Mouse (Mus musculus) neural tube, embryonic 13.5 days (tissue): ENCODE measurements around the gene Ahnak2. TPM values are rescaled to one million over a fixed set of nuclear protein-coding genes. Genes with fewer than 3 reads are reported as not detected.

Experiments used
- ATAC-seq: fragments of 200-750 bp; cut with Nextera tagmentation; 2 replicates; pipeline ENCODE4 v1.8.0; 2017; ENCODE audit warnings: low read depth, mild to moderate bottlenecking, moderate TSS enrichment, moderate library complexity
- H3K27ac ChIP-seq: fragments of 300-500 bp; sonication (generic); replicated peaks from 2 replicates; pipeline ENCODE4 v1.5.1; 2015; ENCODE audit warnings: moderate library complexity, mild to moderate bottlenecking, inconsistent platforms
- H3K27me3 ChIP-seq: fragments of 300-500 bp; sonication (generic); 2 replicates; pipeline ENCODE4 v1.6.1; 2015; ENCODE audit warnings: mild to moderate bottlenecking, inconsistent platforms
- H3K36me3 ChIP-seq: fragments of 300-500 bp; sonication (generic); 2 replicates; pipeline ENCODE4 v1.6.1; 2015; ENCODE audit warnings: mild to moderate bottlenecking, inconsistent platforms
- H3K4me1 ChIP-seq: fragments of 300-500 bp; sonication (generic); replicated peaks from 2 replicates; pipeline ENCODE4 v1.6.1; 2015; ENCODE audit warnings: inconsistent platforms
- H3K4me2 ChIP-seq: fragments of 300-500 bp; sonication (generic); 2 replicates; pipeline ENCODE4 v1.6.1; 2015; ENCODE audit warnings: inconsistent platforms, mild to moderate bottlenecking, moderate library complexity
- H3K4me3 ChIP-seq: fragments of 300-500 bp; sonication (generic); 2 replicates; pipeline ENCODE4 v1.5.1; 2015; ENCODE audit warnings: mild to moderate bottlenecking, inconsistent platforms
- H3K9ac ChIP-seq: fragments of 300-500 bp; sonication (generic); 2 replicates; pipeline ENCODE4 v1.6.1; 2015; ENCODE audit warnings: moderate library complexity, mild to moderate bottlenecking, inconsistent platforms
- H3K9me3 ChIP-seq: fragments of 300-500 bp; sonication (generic); 2 replicates; pipeline ENCODE4 v1.6.1; 2016; ENCODE audit warnings: inconsistent platforms
- WGBS: fragments of 180-500 bp; shearing (Covaris S2); methylation state at CpG from one replicate; pipeline ENCODE4 v1.1.7; 2015; 5-methylcytosine and 5-hydroxymethylcytosine counted together
- polyA plus RNA-seq: library from polyadenylated mRNA; unstranded; fragments of >200 nt; fragmentation: Nextera tagmentation; extraction: Ambion mirVana; gene quantifications from 2 replicates; pipeline ENCODE4 v1.2.1, GENCODE M21; 2015

Gene Ahnak2
- polyA plus RNA-seq, 1 experiment from 2014 or later = 2.8 TPM

DNA sequence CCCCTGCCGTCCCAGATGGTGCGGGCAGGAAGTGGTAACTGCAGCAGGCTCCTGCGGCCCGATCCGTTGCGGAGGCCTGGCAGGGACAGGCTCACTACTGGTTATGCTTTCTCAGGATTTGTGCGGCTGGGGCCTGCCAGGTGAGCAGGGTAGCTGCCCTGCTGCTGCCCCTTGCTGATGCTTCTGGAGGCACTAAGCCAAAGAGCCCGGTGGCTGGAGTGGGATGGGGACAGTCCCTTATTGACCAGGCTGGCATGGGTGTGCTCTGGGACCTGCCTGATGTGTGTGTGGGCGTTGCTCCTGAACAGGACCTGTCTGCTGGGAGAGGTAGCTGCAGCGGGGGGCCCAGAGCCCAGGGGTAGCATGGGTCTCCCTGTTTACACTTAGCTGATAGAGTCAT is 56.7 kb downstream of the Ahnak2 start:
- no peaks in the 10 kb centered on the region for H3K9me3 ChIP-seq
- no peak overlapping the region for H3K4me3 ChIP-seq
- H3K4me2 ChIP-seq = no peak overlapping the region
- 0 out of 2 replicates have a peak overlapping the region, but pooled peaks have one; percentile 18 for H3K27ac ChIP-seq
- H3K27me3 ChIP-seq = no peaks in the 10 kb centered on the region
- no peak overlapping the region for H3K9ac ChIP-seq
- ATAC-seq = no peak
- 91% methylated on average over 10 of the region's 10 CpGs for WGBS
- H3K36me3 ChIP-seq = peaks cover 38% of the 10 kb centered on the region
- peaks cover 31% of the 10 kb centered on the region for H3K4me1 ChIP-seq

DNA sequence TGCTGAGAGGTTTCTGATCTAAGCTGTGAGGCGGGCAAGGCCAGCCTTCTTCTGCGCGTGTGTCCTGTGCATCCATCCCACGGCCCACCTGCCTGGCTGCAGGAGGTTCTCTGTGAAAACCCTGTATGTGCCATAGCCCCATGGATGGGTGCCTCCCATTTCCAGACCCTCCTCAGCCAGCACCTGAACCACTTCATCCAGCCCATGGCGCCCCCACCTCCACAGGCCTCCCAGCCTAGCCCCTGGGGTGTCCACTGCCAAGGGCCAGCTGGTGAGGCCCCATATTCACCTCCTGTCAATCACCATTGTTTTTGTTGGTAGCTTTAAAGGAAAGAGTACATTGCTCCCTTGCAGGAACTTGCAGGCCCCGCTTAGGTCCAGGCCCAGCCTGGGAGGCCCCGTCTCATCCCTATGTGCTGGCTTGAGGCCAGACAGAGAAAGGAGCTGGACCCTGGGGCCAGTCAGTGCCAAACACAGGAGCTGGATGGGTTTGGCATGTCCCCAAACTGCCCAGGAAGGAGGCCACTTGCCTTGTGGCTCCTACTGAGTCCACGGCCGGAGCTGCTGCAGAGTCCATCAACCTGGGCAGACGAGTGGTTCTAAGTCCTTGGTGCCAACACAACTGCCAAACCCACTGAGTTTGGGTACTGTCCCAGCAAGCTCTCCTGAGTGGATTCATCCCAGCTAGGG is 57.4 kb downstream of the Ahnak2 start:
- Histone ChIP-seq H3K9me3 (no peaks in the 10 kb centered on the region), H3K4me2 (no peak overlapping the region), H3K27me3 (no peaks in the 10 kb centered on the region), H3K9ac (no peak overlapping the region), H3K4me1 (peaks cover 25% of the 10 kb centered on the region), H3K27ac (0 out of 2 replicates have a peak overlapping the region, but pooled peaks have one; percentile 18), H3K36me3 (peaks cover 44% of the 10 kb centered on the region), H3K4me3 (no peak overlapping the region)
- WGBS = 81% methylated on average over 10 of the region's 10 CpGs
- no peak for ATAC-seq

GRCm38 (mm10) chr12:112744211-112744610 is 58.2 kb downstream of the Ahnak2 start:
- no peak overlapping the region for H3K27ac ChIP-seq
- H3K9ac ChIP-seq = peak overlapping the region; percentile 55
- no peak overlapping the region for H3K4me2 ChIP-seq
- peaks cover 53% of the 10 kb centered on the region for H3K36me3 ChIP-seq
- no peaks in the 10 kb centered on the region for H3K27me3 ChIP-seq
- no peak for ATAC-seq
- no peaks in the 10 kb centered on the region for H3K9me3 ChIP-seq
- no peak overlapping the region for H3K4me3 ChIP-seq
- peaks cover 24% of the 10 kb centered on the region for H3K4me1 ChIP-seq
- WGBS = 88% methylated on average over 11 of the region's 11 CpGs

DNA sequence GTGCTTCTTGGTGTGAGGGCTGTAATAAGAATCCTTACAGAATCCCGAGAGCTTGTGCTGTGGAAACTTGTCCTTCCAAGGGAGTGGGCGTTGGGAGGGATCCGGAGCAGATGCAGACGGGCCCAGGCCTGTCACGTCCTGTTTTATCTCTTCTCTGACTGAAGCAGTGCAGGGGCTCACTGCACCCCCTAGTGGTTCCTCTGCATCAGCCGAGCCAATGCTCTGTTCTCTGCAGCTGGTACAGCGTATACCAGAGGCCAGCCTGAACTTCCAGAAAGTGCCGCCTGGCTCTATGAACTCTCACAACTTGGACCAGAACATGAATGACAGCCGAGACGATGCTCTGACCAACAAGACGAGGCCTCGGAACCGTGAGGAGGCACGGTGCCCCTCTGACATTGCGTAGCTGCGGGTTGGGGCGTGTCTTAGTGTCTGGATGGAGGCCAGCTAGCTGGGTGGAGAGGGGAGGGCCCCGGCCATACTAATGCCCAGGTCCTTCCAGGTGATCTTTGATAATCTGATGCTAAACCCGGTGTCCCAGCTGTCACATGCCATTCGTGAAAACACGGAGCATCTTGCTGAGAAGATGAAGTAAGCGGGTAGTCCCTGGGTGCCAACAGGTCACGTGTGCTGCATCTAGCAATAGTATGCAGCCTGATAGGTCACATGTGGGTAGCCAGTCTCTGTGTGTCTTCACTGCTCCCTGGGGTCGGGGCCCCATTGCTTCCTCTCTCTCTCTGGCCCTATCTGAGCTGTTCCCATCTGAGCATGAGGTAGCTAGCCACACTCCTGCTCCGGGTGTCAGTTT is 59.1 kb downstream of the Ahnak2 start:
- H3K9ac ChIP-seq = peak overlapping the region; percentile 55; the same call in 1 of the 2 replicates
- no peaks in the 10 kb centered on the region for H3K9me3 ChIP-seq
- H3K36me3 ChIP-seq = peaks cover 61% of the 10 kb centered on the region
- peak overlapping the region; percentile 49; the same call in 1 of the 2 replicates for H3K27ac ChIP-seq
- ATAC-seq = peak; percentile 63
- H3K4me3 ChIP-seq = no peak overlapping the region
- H3K27me3 ChIP-seq = no peaks in the 10 kb centered on the region
- peaks cover 21% of the 10 kb centered on the region for H3K4me1 ChIP-seq
- H3K4me2 ChIP-seq = no peak overlapping the region
- WGBS = 60% methylated on average over 25 of the region's 25 CpGs

DNA sequence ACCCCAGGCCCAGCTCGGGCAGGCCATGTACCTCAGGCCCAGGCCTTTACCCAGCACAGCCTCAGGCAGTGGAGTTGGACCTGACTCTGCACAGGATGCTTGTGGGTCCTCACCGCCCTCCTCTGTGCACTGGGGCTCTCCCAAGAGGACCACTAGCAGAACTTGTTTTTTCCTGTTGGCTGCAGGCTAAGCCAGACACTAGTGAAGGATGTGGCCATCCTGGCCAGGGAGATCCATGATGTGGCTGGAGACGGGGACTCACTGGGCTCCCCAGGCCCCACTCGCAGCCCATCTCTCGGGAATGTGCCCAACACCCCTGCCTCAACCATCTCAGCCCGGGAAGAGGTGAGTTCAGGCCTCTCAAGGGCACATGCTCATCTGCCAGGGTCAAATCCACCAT is 59.7 kb downstream of the Ahnak2 start:
- H3K27ac ChIP-seq = peak overlapping the region; percentile 49; the same call in 1 of the 2 replicates
- peaks cover 20% of the 10 kb centered on the region for H3K4me1 ChIP-seq
- H3K4me3 ChIP-seq = no peak overlapping the region
- 0 out of 2 replicates have a peak, but pooled peaks have one; percentile 9 for ATAC-seq
- H3K27me3 ChIP-seq = no peaks in the 10 kb centered on the region
- peaks cover 67% of the 10 kb centered on the region for H3K36me3 ChIP-seq
- WGBS = 78% methylated on average over 6 of the region's 6 CpGs
- peak overlapping the region; percentile 41; the same call in 1 of the 2 replicates for H3K9ac ChIP-seq
- no peaks in the 10 kb centered on the region for H3K9me3 ChIP-seq
- no peak overlapping the region for H3K4me2 ChIP-seq

DNA sequence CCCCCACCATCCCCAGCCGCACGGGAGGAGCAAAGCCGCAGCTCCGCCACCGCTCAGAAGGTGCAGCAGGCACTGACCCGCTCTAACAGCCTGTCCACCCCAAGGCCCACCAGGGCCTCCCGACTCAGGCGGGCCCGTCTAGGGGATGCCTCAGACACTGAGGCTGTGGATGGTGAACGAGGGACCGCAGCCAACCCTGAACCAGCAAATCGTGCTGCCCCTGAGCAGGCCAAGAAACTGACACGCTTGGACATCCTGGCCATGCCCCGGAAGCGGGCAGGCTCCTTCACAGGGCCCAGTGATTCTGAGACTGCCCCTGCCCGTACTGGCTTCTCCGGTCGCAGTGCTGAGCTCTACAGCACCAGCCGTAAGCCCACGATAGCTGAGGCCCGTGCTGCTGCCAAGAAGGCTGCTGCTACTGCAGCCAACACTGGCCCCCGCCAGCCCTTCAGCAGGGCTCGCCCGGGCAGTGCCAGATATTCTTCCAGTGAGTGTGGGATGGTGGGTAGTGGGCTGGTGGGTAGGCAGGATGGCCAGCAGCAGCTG is 63.4 kb downstream of the Ahnak2 start:
- no peak for ATAC-seq

DNA sequence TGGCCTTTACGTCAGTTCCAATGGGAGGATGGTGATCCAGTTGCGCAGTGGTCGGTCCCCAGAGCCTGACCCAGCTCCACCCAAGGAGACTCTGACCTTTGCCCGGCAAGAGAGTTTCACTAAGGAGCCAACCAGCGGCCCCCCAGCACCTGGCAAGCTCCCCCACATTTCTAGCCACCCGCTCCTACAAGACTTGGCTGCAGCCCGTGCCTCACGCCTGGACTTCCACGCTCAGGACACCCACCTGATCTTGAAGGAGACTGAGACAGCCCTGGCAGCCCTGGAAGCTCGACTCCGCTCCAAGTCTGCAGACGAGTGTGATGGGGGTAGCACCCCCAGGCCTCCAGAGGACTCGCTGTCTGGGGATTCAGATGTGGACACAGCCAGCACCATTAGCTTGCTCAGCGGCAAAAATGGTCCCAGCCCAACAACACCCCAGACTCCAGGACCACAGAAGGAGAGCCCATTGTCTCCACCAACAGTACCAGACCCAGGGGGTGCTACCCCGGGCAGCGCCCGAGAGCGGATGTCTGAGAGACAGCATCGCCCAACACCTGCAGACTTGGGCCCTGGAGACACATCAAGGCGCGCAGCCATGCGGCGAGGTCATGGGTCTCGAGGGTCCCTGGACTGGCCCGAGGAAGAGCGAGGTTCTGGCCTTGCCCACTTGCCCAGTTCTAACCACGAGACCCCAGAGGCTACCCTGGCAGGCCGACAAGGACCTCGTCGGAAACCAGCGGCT is 64.0 kb downstream of the Ahnak2 start:
- H3K36me3 ChIP-seq = peaks cover 80% of the 10 kb centered on the region
- WGBS = 92% methylated on average over 31 of the region's 31 CpGs
- peaks cover 5% of the 10 kb centered on the region; the same call in 1 of the 2 replicates for H3K4me1 ChIP-seq

More for the DNA sequence above, 63.4 kb downstream of the Ahnak2 start:
- Histone ChIP-seq H3K9ac (no peak overlapping the region), H3K36me3 (peaks cover 83% of the 10 kb centered on the region), H3K4me1 (peaks cover 5% of the 10 kb centered on the region; the same call in 1 of the 2 replicates), H3K27ac (no peak overlapping the region), H3K4me2 (no peak overlapping the region), H3K27me3 (no peaks in the 10 kb centered on the region), H3K4me3 (no peak overlapping the region), H3K9me3 (no peaks in the 10 kb centered on the region)
- 90% methylated on average over 24 of the region's 24 CpGs for WGBS

DNA sequence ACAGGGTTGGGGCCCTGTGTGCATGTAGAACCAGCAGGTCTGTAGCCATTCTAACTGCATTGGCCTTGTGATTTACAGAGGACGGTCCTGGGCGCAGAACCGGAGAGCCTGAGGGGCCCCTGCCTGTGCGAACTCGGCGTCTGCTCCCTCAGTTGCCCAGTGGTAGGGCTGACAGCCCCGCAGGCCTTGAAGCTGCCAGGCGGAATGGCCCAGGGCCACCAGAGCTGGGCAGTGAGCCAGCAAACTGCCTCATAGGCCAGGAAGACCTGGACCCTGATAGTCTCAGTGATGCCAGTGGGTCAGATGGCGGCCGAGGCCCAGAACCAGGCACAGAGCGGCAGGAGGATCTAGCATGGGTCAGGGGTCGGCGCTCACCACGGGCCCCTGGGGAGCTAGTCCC is 64.7 kb downstream of the Ahnak2 start:
- no peak overlapping the region for H3K27ac ChIP-seq
- 87% methylated on average over 14 of the region's 14 CpGs for WGBS
- H3K4me1 ChIP-seq = peaks cover 2% of the 10 kb centered on the region; the same call in 1 of the 2 replicates
- no peaks in the 10 kb centered on the region for H3K9me3 ChIP-seq
- no peak overlapping the region for H3K4me2 ChIP-seq
- no peak for ATAC-seq
- H3K36me3 ChIP-seq = peaks cover 86% of the 10 kb centered on the region
- H3K27me3 ChIP-seq = no peaks in the 10 kb centered on the region
- H3K4me3 ChIP-seq = no peak overlapping the region
- H3K9ac ChIP-seq = no peak overlapping the region

More for the DNA sequence above, 64.0 kb downstream of the Ahnak2 start:
- Histone ChIP-seq H3K9me3 (no peaks in the 10 kb centered on the region), H3K4me3 (no peak overlapping the region), H3K27me3 (no peaks in the 10 kb centered on the region), H3K4me2 (no peak overlapping the region), H3K27ac (no peak overlapping the region), H3K9ac (no peak overlapping the region)
- ATAC-seq = no peak

DNA sequence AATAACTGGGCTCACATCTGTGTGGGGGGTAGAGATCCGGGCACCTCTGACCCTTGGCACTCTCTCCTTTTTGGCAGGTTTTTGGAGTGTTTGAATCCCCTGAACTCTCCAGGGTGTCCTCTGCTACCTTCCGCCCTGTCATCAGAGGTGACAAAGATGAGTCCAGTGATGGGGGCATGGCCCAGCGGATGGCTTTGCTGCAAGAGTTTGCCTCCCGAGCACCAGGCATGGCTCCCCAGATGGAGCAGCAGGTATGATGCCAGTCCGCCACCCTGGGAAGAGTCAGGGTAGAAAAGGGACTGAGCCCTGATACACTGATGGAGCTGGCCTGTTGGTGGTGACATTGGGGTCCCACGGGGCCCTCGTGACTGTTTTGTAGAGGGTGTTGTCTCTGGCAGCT is 65.4 kb downstream of the Ahnak2 start:
- H3K4me3 ChIP-seq = no peak overlapping the region
- no peak overlapping the region for H3K27ac ChIP-seq
- H3K9me3 ChIP-seq = no peaks in the 10 kb centered on the region
- H3K4me2 ChIP-seq = no peak overlapping the region
- ATAC-seq = no peak
- H3K27me3 ChIP-seq = no peaks in the 10 kb centered on the region
- no peaks in the 10 kb centered on the region for H3K4me1 ChIP-seq
- WGBS = 85% methylated on average over 7 of the region's 7 CpGs
- H3K9ac ChIP-seq = no peak overlapping the region
- peaks cover 91% of the 10 kb centered on the region for H3K36me3 ChIP-seq

DNA sequence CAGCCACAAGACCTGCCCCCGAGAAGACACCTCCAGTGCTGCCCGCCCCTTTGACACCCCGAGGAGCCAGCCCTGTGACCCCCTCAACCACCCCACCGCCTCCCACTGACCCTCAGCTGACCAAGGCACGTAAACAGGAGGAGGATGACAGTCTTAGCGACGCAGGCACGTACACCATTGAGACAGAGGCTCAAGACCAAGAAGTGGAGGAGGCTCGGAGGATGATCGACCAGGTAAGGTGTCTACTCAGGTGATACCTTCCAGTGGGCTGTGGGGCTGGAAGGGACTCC is 65.9 kb downstream of the Ahnak2 start:
- H3K36me3 ChIP-seq = peaks cover 95% of the 10 kb centered on the region
- H3K27me3 ChIP-seq = no peaks in the 10 kb centered on the region
- no peak overlapping the region for H3K9ac ChIP-seq
- whole genome bisulfite sequencing = 90% methylated on average over 10 of the region's 10 CpGs
- H3K4me2 ChIP-seq = no peak overlapping the region
- ATAC-seq = no peak
- no peaks in the 10 kb centered on the region for H3K4me1 ChIP-seq
- H3K4me3 ChIP-seq = no peak overlapping the region
- no peak overlapping the region for H3K27ac ChIP-seq
- H3K9me3 ChIP-seq = no peaks in the 10 kb centered on the region

DNA sequence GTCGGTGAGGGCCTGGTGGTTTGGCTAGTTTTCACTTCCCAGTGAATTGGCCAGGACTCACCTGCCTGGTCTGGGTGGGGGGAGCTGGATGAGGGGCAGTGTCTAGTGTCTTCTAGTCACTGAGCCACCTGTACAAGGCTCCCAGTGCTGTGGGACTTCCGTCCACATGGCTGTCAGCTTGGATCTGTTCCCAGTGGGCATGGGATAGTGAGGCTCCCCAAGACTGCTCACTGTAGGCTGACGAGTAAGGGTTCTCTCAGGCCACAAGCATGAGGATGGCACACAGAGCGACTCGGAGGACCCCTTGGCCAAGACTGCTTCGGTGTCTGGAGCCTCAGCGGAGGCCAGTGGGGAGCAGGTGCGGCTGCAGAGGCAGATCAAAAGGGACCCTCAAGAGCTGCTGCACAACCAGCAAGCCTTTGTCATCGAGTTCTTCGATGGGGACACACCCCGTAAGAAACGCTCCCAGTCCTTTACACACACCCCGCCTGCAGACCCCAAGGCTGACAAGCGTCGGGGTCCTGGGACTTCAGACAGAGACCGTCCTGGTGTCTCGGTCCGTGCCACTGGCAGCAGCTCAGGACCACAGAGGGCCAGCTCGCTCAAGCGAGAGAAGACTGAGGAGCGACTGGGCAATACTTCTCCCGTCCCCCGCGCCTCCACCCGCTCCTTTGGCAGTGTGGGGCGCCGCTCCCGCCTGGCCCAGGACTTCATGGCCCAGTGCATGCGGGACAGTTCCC is 66.4 kb downstream of the Ahnak2 start:
- Histone ChIP-seq H3K4me1 (no peaks in the 10 kb centered on the region), H3K27ac (no peak overlapping the region), H3K9ac (no peak overlapping the region), H3K4me3 (no peak overlapping the region), H3K27me3 (no peaks in the 10 kb centered on the region), H3K9me3 (no peaks in the 10 kb centered on the region), H3K36me3 (peaks cover 93% of the 10 kb centered on the region), H3K4me2 (no peak overlapping the region)
- WGBS = 88% methylated on average over 29 of the region's 29 CpGs
- ATAC-seq = no peak
